Mouse (Mus musculus): ENCODE measurements around the gene Glul. TPM values are rescaled to one million over a fixed set of nuclear protein-coding genes. Genes with fewer than 3 reads are reported as not detected.

Glul gene
- polyA plus RNA-seq (2017; shearing (Covaris generic)), result 10 to 100 TPM; 28.4 to 29.7 TPM

GRCm38 (mm10) chr1:153899731-153900380 lies at the start of gene Glul, which contains the start of gene Teddm2:
TSS of gene Glul (plus strand) at chr1:153899944.
TSS of gene Teddm2 (minus strand) at chr1:153900228.

DNA sequence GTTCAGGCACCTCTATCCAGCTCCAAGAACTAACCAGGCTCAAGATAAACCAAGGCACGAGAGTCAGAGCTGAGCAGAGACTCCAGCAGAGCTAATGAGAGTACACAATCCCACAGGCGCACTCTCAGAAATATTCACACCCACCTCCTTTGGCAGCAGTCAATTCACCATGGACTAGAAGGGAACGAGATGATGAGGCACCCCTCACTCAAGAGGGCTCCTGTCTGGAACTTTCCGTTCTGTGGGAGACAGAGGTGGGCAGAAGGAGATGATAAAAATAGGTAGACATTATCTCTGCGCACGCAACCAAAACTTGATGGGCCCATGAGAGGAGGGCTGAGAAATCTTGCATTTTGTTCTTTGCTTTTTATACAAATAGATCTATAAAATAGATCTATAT lies 25.7 kb upstream of the Glul start, which contains the start of gene Teddm1b:
TSS of gene Teddm1b (plus strand) at position 301 of the 400 bp plus-strand sequence.

GRCm38 (mm10) chr1:153891442-153891841 lies 8.3 kb upstream of the Glul start, which contains the start of gene Teddm1a:
TSS of gene Teddm1a (plus strand) at chr1:153891742.

Other genes starting within 250 kb of the Glul start
- not detected for gene Rgs8, start 246.9 kb upstream of the Glul start, polyA plus RNA-seq (2017; shearing (Covaris generic))
- gene Rgs16, start 159.6 kb upstream of the Glul start, polyA plus RNA-seq (2017; shearing (Covaris generic)), result 10 to 100 TPM; 17.5 to 31.6 TPM
- 10 to 100 TPM; 24.7 to 25.9 TPM for gene Rnasel, start 150.5 kb upstream of the Glul start, polyA plus RNA-seq (2017; shearing (Covaris generic))
- gene Rgsl1, start 55.8 kb upstream of the Glul start, polyA plus RNA-seq (2017; shearing (Covaris generic)), result not detected
- under 1 TPM; 0.12 to 0.15 TPM for gene Teddm1b, start 25.6 kb upstream of the Glul start, polyA plus RNA-seq (2017; shearing (Covaris generic))
- under 1 TPM in 1 of 2 experiments, not detected in 1; 0.59 TPM for gene Teddm1a, start 8.2 kb upstream of the Glul start, polyA plus RNA-seq (2017; shearing (Covaris generic))
- under 1 TPM; 0.28 to 0.30 TPM for gene Teddm2, start 284 bp downstream of the Glul start, polyA plus RNA-seq (2017; shearing (Covaris generic))

Measured in activated CD4-positive, CD25-positive, alpha-beta regulatory T cell (primary cell).